Comparison of ENCODE assay signal across 23 mouse cellular contexts in the genomic region with DNA sequence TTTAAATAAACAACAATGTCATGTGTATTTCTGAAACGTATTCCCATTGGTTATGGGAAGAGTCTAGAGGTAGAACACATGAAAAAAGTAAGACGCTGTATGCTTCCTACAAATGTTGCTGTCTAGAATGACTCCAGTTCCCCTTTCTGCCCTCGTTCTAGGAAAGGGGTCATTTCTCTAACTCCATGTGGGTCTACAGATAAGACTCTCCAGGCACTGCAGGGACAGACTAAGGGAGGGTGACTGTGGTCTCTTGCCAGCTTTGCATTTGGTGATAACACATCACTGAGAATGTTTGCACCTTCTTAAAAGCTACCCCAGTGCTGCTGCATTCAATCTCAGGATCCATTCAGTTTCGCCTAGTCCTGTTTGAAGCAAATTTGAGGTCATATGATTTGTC. TPM values are rescaled to one million over a fixed set of nuclear protein-coding genes. Genes with fewer than 3 reads are reported as not detected.
DNase-seq lines count a peak whose midpoint lies in the region; ATAC-seq and TF ChIP-seq lines count a peak whose summit lies in the region.
"Had no signal": no experiment of that assay in that cellular context is flagged by ENCODE, and none has a peak within 500 bp of the region (broad histone marks: within the 10 kb centered on the region; RNA-seq: fewer than 3 reads in every experiment).

No protein-coding gene starts in this region.

- no peak for TF ChIP-seq POLR2A in MEL (IDR thresholded peaks at IDR 0.05; ENCODE audit: control insufficient read depth in 1 of 2, insufficient read depth in 1 of 2, low read depth in 1 of 2, low read length in 2 of 2, poor library complexity in 1 of 2)

- H3K4me3 ChIP-seq in MEL (ENCODE audit: control insufficient read depth in 1 of 2, insufficient read depth in 1 of 2, low read depth in 2 of 2, low read length in 2 of 2), result no peak overlapping the region
- no peak overlapping the region for H3K4me3 ChIP-seq in liver, embryonic 12.5 days
- no peak overlapping the region for H3K4me3 ChIP-seq in gastrocnemius, adult 2 months
- H3K4me3 ChIP-seq: embryonic facial prominence, embryonic 13.5 days; heart, adult 2 months; heart, embryonic 15.5 days; hindbrain, embryonic 10.5 days had no signal

- no peak overlapping the region for H3K9ac ChIP-seq in MEL (ENCODE audit: control insufficient read depth, low read depth, low read length, poor library complexity, severe bottlenecking)
- no peak overlapping the region for H3K9ac ChIP-seq in liver, embryonic 12.5 days
- H3K9ac ChIP-seq: embryonic facial prominence, embryonic 13.5 days; heart, embryonic 15.5 days; hindbrain, embryonic 14.5 days had no signal

- no peaks in the 10 kb centered on the region for H3K79me2 ChIP-seq in MEL (ENCODE audit: control insufficient read depth, insufficient read depth, low read length, poor library complexity)

- H3K36me3 ChIP-seq in MEL (ENCODE audit: control insufficient read depth in 1 of 2, insufficient read depth in 2 of 2, low read length in 2 of 2), result no peaks in the 10 kb centered on the region
- no peaks in the 10 kb centered on the region for H3K36me3 ChIP-seq in liver, embryonic 12.5 days
- H3K36me3 ChIP-seq: embryonic facial prominence, embryonic 13.5 days; heart, embryonic 15.5 days; hindbrain, embryonic 10.5 days had no signal

- no peaks in the 10 kb centered on the region for H3K9me3 ChIP-seq in MEL (replicated peaks; ENCODE audit: insufficient read depth, low read length)
- H3K9me3 ChIP-seq in liver, embryonic 12.5 days (replicated peaks), result no peaks in the 10 kb centered on the region
- H3K9me3 ChIP-seq: embryonic facial prominence, embryonic 13.5 days; heart, embryonic 15.5 days; hindbrain, embryonic 10.5 days had no signal

- peak; percentile 94 for ATAC-seq in common myeloid progenitor, adult 5-6 weeks (replicated peaks; ENCODE audit: low read depth, poor library complexity, severe bottlenecking)
- peak; percentile 72 for ATAC-seq in liver, embryonic 12.5 days
- peak; percentile 89 for ATAC-seq in megakaryocyte progenitor cell, adult 5-6 weeks (replicated peaks; ENCODE audit: poor library complexity)
- ATAC-seq: forebrain, embryonic 14.5 days had no signal

- TF ChIP-seq RAD21 in MEL (IDR thresholded peaks at IDR 0.05; ENCODE audit: low read depth, low read length), result no peak

- H3K27ac ChIP-seq in MEL (ENCODE audit: control insufficient read depth, low read depth, low read length), result no peak overlapping the region
- H3K27ac ChIP-seq in liver, embryonic 12.5 days, result no peak overlapping the region
- H3K27ac ChIP-seq in gastrocnemius, adult 2 months, result no peak overlapping the region
- H3K27ac ChIP-seq: embryonic facial prominence, embryonic 13.5 days; heart, adult 2 months; heart, embryonic 15.5 days; hindbrain, embryonic 10.5 days; hindbrain, embryonic 14.5 days had no signal

- peak; percentile 6 for DNase-seq in MEL (ENCODE audit: low read depth, low spot score)
- DNase-seq in gastrocnemius, adult 2 months, result no peak
- DNase-seq in neural tube, embryonic 10.5 days (ENCODE audit: extremely low spot score, low spot score), result no peak
- DNase-seq in urinary bladder, postnatal 10 days (ENCODE audit: low spot score), result no peak
- DNase-seq: adrenal gland, postnatal 10 days; cerebellum, adult 11-12 months; cerebellum, adult 9-10 months; cerebellum, postnatal 25 days; gastrocnemius, postnatal 10 days; heart, adult 2 months; heart, postnatal 14 days had no signal

- intact Hi-C loops in gastrocnemius, adult 2 months (cut with DNase I), result no loop called here

- no peaks in the 10 kb centered on the region for H3K27me3 ChIP-seq in MEL (ENCODE audit: control insufficient read depth in 1 of 2, insufficient read depth in 2 of 2, low read length in 2 of 2)
- H3K27me3 ChIP-seq in liver, embryonic 12.5 days (replicated peaks), result no peaks in the 10 kb centered on the region
- H3K27me3 ChIP-seq: embryonic facial prominence, embryonic 13.5 days; heart, embryonic 15.5 days had no signal

- 18% methylated on average over 4 of the region's 4 CpGs for WGBS in liver, embryonic 12.5 days (ENCODE audit: insufficient replicate concordance)

- H3K4me2 ChIP-seq in liver, embryonic 12.5 days, result no peak overlapping the region
- H3K4me2 ChIP-seq: embryonic facial prominence, embryonic 13.5 days; heart, embryonic 11.5 days; heart, embryonic 15.5 days; hindbrain, embryonic 14.5 days had no signal

- TF ChIP-seq EP300 in MEL (IDR thresholded peaks at IDR 0.05; ENCODE audit: low read depth in 1 of 2, low read length in 2 of 2), result no peak

- no peak for TF ChIP-seq CTCF in MEL (IDR thresholded peaks at IDR 0.05 in 2 of 3, conservative IDR thresholded peaks at IDR 0.05 in 1 of 3; ENCODE audit: control insufficient read depth in 1 of 3, insufficient read depth in 1 of 3, low read depth in 2 of 3, low read length in 3 of 3, poor library complexity in 1 of 3, severe bottlenecking in 1 of 3)
- no peak for TF ChIP-seq CTCF in gastrocnemius, adult 2 months (IDR thresholded peaks at IDR 0.05)

- no peaks in the 10 kb centered on the region for H3K4me1 ChIP-seq in MEL (ENCODE audit: control insufficient read depth in 1 of 2, insufficient read depth in 2 of 2, low read length in 2 of 2)
- H3K4me1 ChIP-seq in liver, embryonic 12.5 days, result 0 out of 2 replicates have a peak, but pooled peaks cover 4% of the 10 kb centered on the region
- H3K4me1 ChIP-seq: embryonic facial prominence, embryonic 13.5 days; heart, embryonic 15.5 days; hindbrain, embryonic 10.5 days had no signal

TF ChIP-seq in MEL, 35 proteins besides CTCF, POLR2A, EP300 and RAD21:
- TF ChIP-seq RCOR1 (IDR thresholded peaks at IDR 0.05; ENCODE audit: low read depth, low read length) (no peak), ELF1 (IDR thresholded peaks at IDR 0.05; ENCODE audit: low read depth, low read length) (no peak), MYC (IDR thresholded peaks at IDR 0.05; ENCODE audit: low read depth, low read length) (no peak), USF1 (IDR thresholded peaks at IDR 0.05; ENCODE audit: low read depth, low read length) (no peak), TBP (IDR thresholded peaks at IDR 0.05; ENCODE audit: low read depth, low read length) (no peak), POLR2AphosphoS5 (IDR thresholded peaks at IDR 0.05; ENCODE audit: borderline replicate concordance, low read depth, low read length) (no peak), CHD2 (IDR thresholded peaks at IDR 0.05; ENCODE audit: low read length) (no peak)

RNA-seq across cellular contexts. Expression of a gene that starts 17.0 kb away (rescaled TPM):
- not detected in 2 replicates for total RNA-seq in MEL (2012; rRNA removed)
- not detected for polyA plus RNA-seq in MEL (2012; ENCODE audit: insufficient read depth in 1 of 2, insufficient read length in 2 of 2, low read depth in 1 of 2, low replicate concordance in 2 of 2, missing spikeins in 1 of 2)
- total RNA-seq in common myeloid progenitor, adult 5-6 weeks (2017), result not detected in 2 replicates
- polyA plus RNA-seq in liver, embryonic 12.5 days (2016; fragmentation: Nextera tagmentation; extraction: Ambion mirVana), result not detected in 2 replicates
- total RNA-seq in megakaryocyte progenitor cell, adult 5-6 weeks (2015), result not detected in 2 replicates
- not detected in 2 replicates for total RNA-seq in megakaryocyte progenitor cell, adult 5-6 weeks (2017)
- total RNA-seq in gastrocnemius, adult 2 months (2021), result not detected
- total RNA-seq: adrenal gland, postnatal 10 days; adrenal gland, postnatal 4 days; ES-E14; gastrocnemius, postnatal 10 days; gastrocnemius, postnatal 4 days; heart, adult 2 months; heart, postnatal 14 days had no signal
- polyA plus RNA-seq: heart, adult 2 months; heart, embryonic 11.5 days; heart, embryonic 15.5 days had no signal

RNA-seq across cellular contexts. Expression of a gene that starts 38.0 kb away (rescaled TPM):
- not detected in 2 replicates for total RNA-seq in MEL (2012; rRNA removed)
- not detected for polyA plus RNA-seq in MEL (2012; ENCODE audit: insufficient read depth in 1 of 2, insufficient read length in 2 of 2, low read depth in 1 of 2, low replicate concordance in 2 of 2, missing spikeins in 1 of 2)
- 0.64 TPM in 1 of 2 replicates, not detected in the other for total RNA-seq in common myeloid progenitor, adult 5-6 weeks (2017)
- 0.04 and 0.14 TPM in 2 replicates for polyA plus RNA-seq in liver, embryonic 12.5 days (2016; fragmentation: Nextera tagmentation; extraction: Ambion mirVana)
- 0.07 and 0.32 TPM in 2 replicates for total RNA-seq in megakaryocyte progenitor cell, adult 5-6 weeks (2015)
- 0.08 and 0.84 TPM in 2 replicates for total RNA-seq in megakaryocyte progenitor cell, adult 5-6 weeks (2017)
- total RNA-seq in gastrocnemius, adult 2 months (2021), result 1 to 10 TPM in 1 of 2 experiments, under 1 TPM in 1; 0.38 to 2.0 TPM
- total RNA-seq: ES-E14; heart, adult 2 months had no signal
